Comparison of ENCODE assay signal across 18 mouse cellular contexts in genomic region chr4:98019811-98020210, GRCm38 (mm10).
"Had no signal": no experiment of that assay in that cellular context is flagged by ENCODE, and none has a peak within 500 bp of the region (broad histone marks: within the 10 kb centered on the region; RNA-seq: fewer than 3 reads in every experiment).

No protein-coding gene starts in this region.

- DNase-seq: lung, adult 18-20 months; lung, embryonic 14.5 days; lung, postnatal 10 days; lung, postnatal 4 days; midbrain, embryonic 14.5 days; right cerebral cortex, adult 18-20 months; right cerebral cortex, postnatal 25 days; right cerebral cortex, postnatal 4 days; spleen, adult 18-20 months; thymus, adult 2 months; thymus, postnatal 25 days; thymus, postnatal 4 days had no signal

- H3K4me3 ChIP-seq: midbrain, embryonic 10.5 days; midbrain, embryonic 12.5 days; myocyte; neural tube, embryonic 13.5 days; neural tube, embryonic 15.5 days had no signal

- ATAC-seq: midbrain, embryonic 16.5 days had no signal

- H3K27ac ChIP-seq: midbrain, embryonic 10.5 days; midbrain, embryonic 12.5 days; neural tube, embryonic 13.5 days; neural tube, embryonic 15.5 days had no signal

- H3K9ac ChIP-seq: lung, embryonic 14.5 days; midbrain, embryonic 12.5 days; neural tube, embryonic 13.5 days; neural tube, embryonic 15.5 days had no signal

- H3K9me3 ChIP-seq: midbrain, embryonic 10.5 days; midbrain, embryonic 12.5 days; neural tube, embryonic 13.5 days; neural tube, embryonic 15.5 days had no signal

- H3K4me2 ChIP-seq: lung, embryonic 14.5 days; midbrain, embryonic 12.5 days; neural tube, embryonic 13.5 days; neural tube, embryonic 15.5 days had no signal

- H3K4me1 ChIP-seq: midbrain, embryonic 10.5 days had no signal

- H3K27me3 ChIP-seq: midbrain, embryonic 12.5 days; neural tube, embryonic 13.5 days; neural tube, embryonic 15.5 days had no signal

- H3K36me3 ChIP-seq: neural tube, embryonic 15.5 days had no signal
